Mouse (Mus musculus) Muller cell, postnatal 12 days (primary cell): ENCODE measurements at regions not wholly inside any gene's neighbourhood (a gene's known extent, or its start where the extent isn't known, plus 50 kb on each side); places are given as distances from the start of the nearest gene placed in this dataset.
"Not testable (repeated sequence)": the region's sequence is repeated elsewhere in the genome, so short reads cannot be mapped to it uniquely, and the experiment has no call there.

Experiments
- DNase-seq: peaks from one replicate; pipeline ENCODE4 v3.0.0-alpha.2; 2015; ENCODE audit errors: inconsistent ontology term

DNA sequence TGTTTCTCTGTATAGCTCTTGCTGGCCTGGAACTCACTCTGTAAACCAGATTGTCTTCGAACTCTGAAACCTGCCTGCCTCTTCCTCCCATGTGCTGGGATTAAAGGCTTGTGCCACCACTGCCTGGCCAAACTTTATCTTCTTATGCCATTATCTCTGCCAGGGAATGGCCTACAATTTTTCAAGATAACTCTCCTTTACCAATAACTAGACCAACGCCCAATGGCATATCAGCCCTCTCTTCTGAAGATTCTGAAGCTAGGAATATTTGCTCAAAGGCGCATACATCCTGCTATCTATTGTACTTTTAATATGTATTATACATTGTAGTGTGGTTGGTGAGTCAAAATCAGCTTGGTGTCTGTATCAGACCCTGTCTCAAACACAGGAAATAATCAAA is 235.4 kb upstream of the Cts3 start:
- not testable (repeated sequence) for DNase-seq

DNA sequence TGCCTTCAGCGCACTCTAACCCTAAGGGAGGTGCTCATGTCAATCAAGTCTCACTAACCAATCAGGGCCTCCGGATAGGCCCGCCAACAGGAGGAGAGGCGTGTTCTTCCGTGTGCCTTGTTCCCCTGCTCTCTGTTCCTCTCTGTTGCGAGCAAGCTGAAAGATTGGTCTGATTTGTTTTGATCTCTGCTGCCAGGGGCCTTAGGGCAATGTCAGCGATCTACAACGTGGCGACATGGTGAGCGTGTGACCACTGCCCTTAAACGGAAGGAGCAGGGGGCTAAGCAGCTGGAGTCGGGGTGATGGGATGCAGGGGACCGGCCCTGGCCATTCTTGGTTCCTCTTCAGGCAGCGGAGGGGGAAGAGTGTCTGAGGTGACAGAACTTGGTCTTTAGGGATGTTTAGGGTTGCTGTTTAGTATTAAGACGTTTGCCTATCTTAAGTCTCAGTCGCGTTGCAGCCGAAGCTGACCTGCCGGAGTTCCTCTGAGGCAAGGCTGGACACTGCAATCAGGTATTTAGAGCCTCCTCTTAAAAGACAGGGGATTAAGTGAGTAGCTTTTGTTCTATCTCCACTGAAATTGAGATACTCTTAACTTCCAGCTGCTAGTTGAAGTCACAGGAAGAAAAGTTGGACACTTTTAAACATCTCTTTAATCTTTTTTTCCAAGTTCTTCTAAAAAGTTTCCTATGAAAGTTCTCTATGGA is 234.4 kb upstream of the Cts3 start:
- peak; percentile 64 for DNase-seq

DNA sequence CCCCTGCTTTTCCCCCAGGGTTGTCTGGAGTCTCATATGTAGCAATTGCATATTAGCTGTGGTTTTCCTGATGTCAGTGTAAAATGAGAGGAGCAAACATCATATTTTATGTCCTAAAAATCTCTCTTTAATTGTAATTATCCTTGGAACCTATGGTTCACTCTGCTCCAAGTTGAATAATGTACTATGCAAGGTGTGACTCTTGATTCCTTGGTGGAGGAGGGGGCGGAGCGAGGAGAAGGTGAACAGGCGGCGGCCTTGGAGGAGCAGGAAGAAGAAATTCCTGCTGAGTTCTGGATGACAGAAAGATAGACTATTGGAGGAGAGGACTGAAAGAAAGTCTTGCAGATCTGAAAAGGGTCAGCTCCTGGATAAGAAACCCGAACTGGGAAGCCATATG is 233.8 kb upstream of the Cts3 start:
- not testable (repeated sequence) for DNase-seq

DNA sequence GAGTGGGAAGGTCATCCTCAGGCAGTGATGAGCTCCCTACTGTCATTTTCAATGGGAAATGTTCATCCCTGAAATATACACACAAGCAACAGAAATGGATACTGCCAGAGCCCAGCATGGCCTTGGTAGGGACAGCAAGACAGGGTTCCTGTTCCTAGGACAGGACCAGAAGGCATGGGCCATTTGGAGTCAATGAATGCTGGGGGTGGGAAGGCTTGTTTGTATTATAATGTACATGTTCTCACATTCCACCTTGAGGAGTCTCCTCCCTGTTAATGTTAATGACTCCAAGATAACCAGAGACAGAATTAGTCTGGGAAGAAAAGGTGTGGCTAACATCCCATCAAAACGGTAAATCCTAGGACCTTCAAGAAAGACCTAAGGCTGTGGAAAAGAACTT is 193.5 kb upstream of the Cts3 start:
- not testable (repeated sequence) for DNase-seq
